Mouse (Mus musculus): ENCODE measurements at regions not wholly inside any gene's neighbourhood (a gene's known extent, or its start where the extent isn't known, plus 50 kb on each side); places are given as distances from the start of the nearest gene placed in this dataset.

GRCm38 (mm10) chr4:135034406-135034805 is 86.0 kb upstream of the Runx3 start:
- Histone ChIP-seq H3K9me3 (ENCODE audit: control insufficient read depth, insufficient read depth, low read depth, low read length) (no peaks in the 10 kb centered on the region), H3K36me3 (ENCODE audit: control insufficient read depth, insufficient read depth, low read length, poor library complexity, severe bottlenecking) (no peaks in the 10 kb centered on the region), H3K27ac (ENCODE audit: insufficient read depth, low read depth, low read length, poor library complexity, severe bottlenecking) (no peak overlapping the region), H3K4me3 (ENCODE audit: insufficient read depth in 1 of 2, low read depth in 1 of 2, low read length in 2 of 2, poor library complexity in 1 of 2, severe bottlenecking in 1 of 2) (no peak overlapping the region), H3K9ac (ENCODE audit: insufficient read depth, low read depth, low read length, poor library complexity, severe bottlenecking) (no peak overlapping the region), H3K4me1 (ENCODE audit: control insufficient read depth in 2 of 2, insufficient read depth in 2 of 2, low read length in 2 of 2, poor library complexity in 1 of 2) (peaks cover 15 to 24% of the 10 kb centered on the region in 2 experiments)
- in situ Hi-C loops (cut with MboI; ENCODE audit: low sequenced_read_pairs in 2 of 2, unreplicated experiment in 2 of 2) = no loop called here
- no peak for DNase-seq (ENCODE audit: low read depth, low spot score)
- TF ChIP-seq MAFK (IDR thresholded peaks at IDR 0.05; ENCODE audit: insufficient read depth, low read depth, low read length) (no peak), ZNF384 (IDR thresholded peaks at IDR 0.05; ENCODE audit: low read depth, low read length) (no peak), HCFC1 (IDR thresholded peaks at IDR 0.05; ENCODE audit: borderline replicate concordance, insufficient read depth, low read length) (no peak), ZC3H11A (IDR thresholded peaks at IDR 0.05; ENCODE audit: borderline replicate concordance, low read depth, low read length) (no peak), CHD2 (IDR thresholded peaks at IDR 0.05; ENCODE audit: low read depth, low read length) (no peak)

GRCm38 (mm10) chr4:135036764-135037163 is 83.7 kb upstream of the Runx3 start:
- Histone ChIP-seq H3K9me3 (ENCODE audit: control insufficient read depth, insufficient read depth, low read depth, low read length) (no peaks in the 10 kb centered on the region), H3K9ac (ENCODE audit: insufficient read depth, low read depth, low read length, poor library complexity, severe bottlenecking) (no peak overlapping the region), H3K27ac (ENCODE audit: insufficient read depth, low read depth, low read length, poor library complexity, severe bottlenecking) (no peak overlapping the region), H3K36me3 (ENCODE audit: control insufficient read depth, insufficient read depth, low read length, poor library complexity, severe bottlenecking) (no peaks in the 10 kb centered on the region), H3K4me3 (ENCODE audit: insufficient read depth in 1 of 2, low read depth in 1 of 2, low read length in 2 of 2, poor library complexity in 1 of 2, severe bottlenecking in 1 of 2) (no peak overlapping the region), H3K4me1 (ENCODE audit: control insufficient read depth in 2 of 2, insufficient read depth in 2 of 2, low read length in 2 of 2, poor library complexity in 1 of 2) (peaks cover 7 to 13% of the 10 kb centered on the region in 2 experiments; a peak in 3 of 4 replicates)
- no peak for DNase-seq (ENCODE audit: low read depth, low spot score)
- in situ Hi-C loops (cut with MboI; ENCODE audit: low sequenced_read_pairs in 2 of 2, unreplicated experiment in 2 of 2) = no loop called here
- TF ChIP-seq ZC3H11A (IDR thresholded peaks at IDR 0.05; ENCODE audit: borderline replicate concordance, low read depth, low read length) (no peak), MAFK (IDR thresholded peaks at IDR 0.05; ENCODE audit: insufficient read depth, low read depth, low read length) (no peak), ZNF384 (IDR thresholded peaks at IDR 0.05; ENCODE audit: low read depth, low read length) (no peak), HCFC1 (IDR thresholded peaks at IDR 0.05; ENCODE audit: borderline replicate concordance, insufficient read depth, low read length) (no peak), CHD2 (IDR thresholded peaks at IDR 0.05; ENCODE audit: low read depth, low read length) (no peak)

GRCm38 (mm10) chr4:135039234-135039633 is 81.2 kb upstream of the Runx3 start:
- no peaks in the 10 kb centered on the region for H3K9me3 ChIP-seq (ENCODE audit: control insufficient read depth, insufficient read depth, low read depth, low read length)
- no peak overlapping the region for H3K4me3 ChIP-seq (ENCODE audit: insufficient read depth in 1 of 2, low read depth in 1 of 2, low read length in 2 of 2, poor library complexity in 1 of 2, severe bottlenecking in 1 of 2)
- H3K9ac ChIP-seq (ENCODE audit: insufficient read depth, low read depth, low read length, poor library complexity, severe bottlenecking) = no peak overlapping the region
- peaks cover 3 to 4% of the 10 kb centered on the region in 2 experiments; a peak in 2 of 4 replicates for H3K4me1 ChIP-seq (ENCODE audit: control insufficient read depth in 2 of 2, insufficient read depth in 2 of 2, low read length in 2 of 2, poor library complexity in 1 of 2)
- in situ Hi-C loops (cut with MboI; ENCODE audit: low sequenced_read_pairs in 2 of 2, unreplicated experiment in 2 of 2) = no loop called here
- H3K36me3 ChIP-seq (ENCODE audit: control insufficient read depth, insufficient read depth, low read length, poor library complexity, severe bottlenecking) = no peaks in the 10 kb centered on the region
- H3K27ac ChIP-seq (ENCODE audit: insufficient read depth, low read depth, low read length, poor library complexity, severe bottlenecking) = no peak overlapping the region
- no peak for DNase-seq (ENCODE audit: low read depth, low spot score)
- TF ChIP-seq MAFK (IDR thresholded peaks at IDR 0.05; ENCODE audit: insufficient read depth, low read depth, low read length) (no peak), ZNF384 (IDR thresholded peaks at IDR 0.05; ENCODE audit: low read depth, low read length) (no peak), ZC3H11A (IDR thresholded peaks at IDR 0.05; ENCODE audit: borderline replicate concordance, low read depth, low read length) (no peak), HCFC1 (IDR thresholded peaks at IDR 0.05; ENCODE audit: borderline replicate concordance, insufficient read depth, low read length) (no peak), CHD2 (IDR thresholded peaks at IDR 0.05; ENCODE audit: low read depth, low read length) (no peak)

- Histone ChIP-seq H3K4me1 (ENCODE audit: control insufficient read depth in 2 of 2, insufficient read depth in 2 of 2, low read length in 2 of 2, poor library complexity in 1 of 2) (peaks cover 2 to 7% of the 10 kb centered on the region in 2 experiments; a peak in 2 of 4 replicates), H3K36me3 (ENCODE audit: control insufficient read depth, insufficient read depth, low read length, poor library complexity, severe bottlenecking) (no peaks in the 10 kb centered on the region), H3K9ac (ENCODE audit: insufficient read depth, low read depth, low read length, poor library complexity, severe bottlenecking) (peak overlapping the region; percentile 22; the same call in 1 of the 2 replicates), H3K4me3 (ENCODE audit: insufficient read depth in 1 of 2, low read depth in 1 of 2, low read length in 2 of 2, poor library complexity in 1 of 2, severe bottlenecking in 1 of 2) (no peak overlapping the region), H3K9me3 (ENCODE audit: control insufficient read depth, insufficient read depth, low read depth, low read length) (no peaks in the 10 kb centered on the region), H3K27ac (ENCODE audit: insufficient read depth, low read depth, low read length, poor library complexity, severe bottlenecking) (no peak overlapping the region)
- no peak for TF ChIP-seq ZC3H11A (IDR thresholded peaks at IDR 0.05; ENCODE audit: borderline replicate concordance, low read depth, low read length)
- in situ Hi-C loops (cut with MboI; ENCODE audit: low sequenced_read_pairs in 2 of 2, unreplicated experiment in 2 of 2) = no loop called here
- no peak for DNase-seq (ENCODE audit: low read depth, low spot score)
These were observed 78.5 kb upstream of the Runx3 start for GRCm38 (mm10) chr4:135041921-135042320.

GRCm38 (mm10) chr4:135042501-135042900 is 78.0 kb upstream of the Runx3 start:
- no peak for DNase-seq (ENCODE audit: low read depth, low spot score)
- H3K4me3 ChIP-seq (ENCODE audit: insufficient read depth in 1 of 2, low read depth in 1 of 2, low read length in 2 of 2, poor library complexity in 1 of 2, severe bottlenecking in 1 of 2) = no peak overlapping the region
- no peaks in the 10 kb centered on the region for H3K9me3 ChIP-seq (ENCODE audit: control insufficient read depth, insufficient read depth, low read depth, low read length)
- no peaks in the 10 kb centered on the region for H3K36me3 ChIP-seq (ENCODE audit: control insufficient read depth, insufficient read depth, low read length, poor library complexity, severe bottlenecking)
- H3K27ac ChIP-seq (ENCODE audit: insufficient read depth, low read depth, low read length, poor library complexity, severe bottlenecking) = no peak overlapping the region
- in situ Hi-C loops (cut with MboI; ENCODE audit: low sequenced_read_pairs in 2 of 2, unreplicated experiment in 2 of 2) = no loop called here
- TF ChIP-seq HCFC1 (IDR thresholded peaks at IDR 0.05; ENCODE audit: borderline replicate concordance, insufficient read depth, low read length) = no peak
- TF ChIP-seq MAFK (IDR thresholded peaks at IDR 0.05; ENCODE audit: insufficient read depth, low read depth, low read length) = no peak
- no peak for TF ChIP-seq ZNF384 (IDR thresholded peaks at IDR 0.05; ENCODE audit: low read depth, low read length)
- no peak for TF ChIP-seq CHD2 (IDR thresholded peaks at IDR 0.05; ENCODE audit: low read depth, low read length)
- no peak for TF ChIP-seq ZC3H11A (IDR thresholded peaks at IDR 0.05; ENCODE audit: borderline replicate concordance, low read depth, low read length)
- no peak overlapping the region for H3K9ac ChIP-seq (ENCODE audit: insufficient read depth, low read depth, low read length, poor library complexity, severe bottlenecking)
- H3K4me1 ChIP-seq (ENCODE audit: control insufficient read depth in 2 of 2, insufficient read depth in 2 of 2, low read length in 2 of 2, poor library complexity in 1 of 2) = peaks cover 7% of the 10 kb centered on the region in 2 experiments; a peak in 3 of 4 replicates

Data from ES-E14 (cell line).